Mouse (Mus musculus) mouse trophoblast stem cell (cell line): Measurements from ENCODE around the gene Gadd45g.

Experiments used
- in situ Hi-C, 2 experiments: fragments of 300-500 bp; cut with MseI, MboI; formaldehyde crosslinking; loops; 2 replicates in 1 of 2; 3 replicates in 1 of 2; pipeline ENCODE4 v1.15.1; 2025

The Gadd45g gene

GRCm38 (mm10) chr13:51846301-51846867 lies at the start of gene Gadd45g:
Gene Gadd45g (plus strand): TSS chr13:51846678.
- in situ Hi-C loops = loop anchor here (10.0 to 25.0 kb wide), 4 partner anchors 118 to 766 kb away; partner anchors contain the start of gene Diras2 (in 2 of the 2)

DNA sequence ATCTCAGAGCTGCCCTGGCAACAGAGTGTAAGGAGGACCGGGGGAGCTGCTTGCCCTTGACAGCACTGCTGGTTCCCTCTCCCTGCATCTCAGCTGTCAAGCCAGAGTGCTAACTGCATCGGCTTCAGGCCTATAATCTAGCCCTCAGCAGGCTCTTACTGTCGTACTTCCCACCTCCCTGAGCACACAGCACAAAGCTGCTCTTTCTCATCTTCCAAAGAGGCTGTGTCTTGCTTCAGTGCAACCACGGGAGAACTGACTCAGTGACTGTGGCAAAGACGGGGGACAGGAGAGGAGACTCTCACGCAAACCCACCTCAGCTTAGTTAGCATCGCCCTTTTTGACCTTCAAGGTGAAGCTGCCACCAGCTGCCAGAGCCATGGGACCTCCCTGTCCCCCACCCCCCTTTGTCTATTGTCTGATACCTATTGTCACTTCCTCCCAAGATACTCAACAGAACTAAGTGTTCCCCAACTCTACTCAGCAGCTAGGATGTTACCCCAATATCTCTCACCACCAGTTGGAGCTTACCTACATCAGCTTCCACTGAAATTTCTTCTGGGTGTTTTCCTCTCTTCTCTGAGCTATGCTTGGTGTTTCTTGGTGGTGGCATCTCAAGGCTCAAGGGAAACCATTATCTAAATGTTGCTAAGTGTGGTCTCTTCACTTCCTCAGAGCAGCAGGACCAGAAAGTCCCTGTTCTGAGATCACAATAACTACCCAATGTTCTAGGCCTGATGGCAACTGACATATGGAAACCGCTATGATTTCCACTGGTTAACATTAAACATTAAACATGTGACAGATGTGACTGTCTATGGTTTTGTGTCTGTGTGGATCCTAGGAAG lies 48.4 kb upstream of the Gadd45g start:
- in situ Hi-C loops = no loop called here

DNA sequence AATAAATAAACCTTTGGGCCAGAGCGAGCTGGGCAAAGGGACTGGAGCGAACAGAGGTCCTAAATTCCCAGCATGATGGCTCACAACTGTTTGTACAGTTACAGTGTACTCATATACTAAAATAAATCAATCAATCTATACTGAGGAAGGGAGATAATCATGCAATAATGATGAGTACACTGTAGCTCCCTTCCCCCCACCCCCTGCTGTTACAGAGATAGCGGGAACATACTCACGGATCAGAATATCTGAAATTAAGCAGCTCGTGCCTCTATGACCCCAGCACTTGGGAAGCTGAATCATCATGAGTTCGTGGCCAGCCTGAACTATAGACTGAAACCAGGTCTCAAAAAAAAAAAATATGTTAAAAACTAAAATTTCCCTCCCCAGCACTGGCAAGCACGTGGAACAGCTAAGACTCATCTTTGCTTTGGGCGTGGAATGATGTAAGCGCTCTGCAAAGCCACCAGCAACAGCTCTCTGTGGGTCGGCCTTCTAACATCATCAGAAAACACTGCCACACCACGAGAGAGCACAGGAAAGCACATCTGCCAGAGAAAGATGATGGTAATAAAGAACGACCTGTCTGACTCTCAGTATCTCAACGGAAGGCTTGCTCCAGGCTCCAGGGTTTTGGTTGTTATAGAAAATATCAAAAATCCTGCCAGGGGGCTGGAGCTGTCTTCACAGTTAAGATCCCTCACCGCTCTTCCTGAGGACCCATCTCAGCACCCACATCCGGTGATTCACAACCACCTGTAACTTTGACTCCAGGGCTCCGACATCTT lies 46.5 kb upstream of the Gadd45g start:
- in situ Hi-C loops = no loop called here

- in situ Hi-C loops = no loop called here
These were observed 45.6 kb upstream of the Gadd45g start for GRCm38 (mm10) chr13:51800921-51801320.

GRCm38 (mm10) chr13:51805634-51806033 lies 40.8 kb upstream of the Gadd45g start:
- in situ Hi-C loops = no loop called here

- in situ Hi-C loops = no loop called here
These were observed 40.3 kb upstream of the Gadd45g start for GRCm38 (mm10) chr13:51806220-51806619.

- in situ Hi-C loops = no loop called here
These were observed 38.3 kb upstream of the Gadd45g start for GRCm38 (mm10) chr13:51808141-51808540.

- in situ Hi-C loops = no loop called here
These were observed 32.6 kb upstream of the Gadd45g start for GRCm38 (mm10) chr13:51813621-51814615.

DNA sequence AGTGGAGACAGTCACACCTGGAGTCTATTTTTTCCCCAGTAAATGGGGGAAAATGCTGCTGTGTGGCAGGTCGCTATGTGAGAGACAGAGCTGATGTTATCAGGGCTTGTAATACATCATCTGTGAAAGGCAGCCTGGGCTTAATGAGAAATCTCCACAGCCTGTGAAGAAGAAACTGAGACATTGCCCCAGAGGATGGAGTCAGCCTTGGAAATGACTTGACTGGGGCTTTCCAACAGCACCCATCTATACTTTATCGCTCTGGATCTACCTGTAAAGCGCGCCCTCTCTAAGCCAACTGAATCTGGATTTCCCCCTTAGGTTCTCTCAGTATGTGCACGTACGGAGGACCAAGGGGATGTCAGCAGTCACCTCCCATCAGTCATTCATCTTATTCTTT lies 31.8 kb upstream of the Gadd45g start:
- in situ Hi-C loops = no loop called here

GRCm38 (mm10) chr13:51815865-51816504 lies 30.5 kb upstream of the Gadd45g start:
- in situ Hi-C loops = no loop called here

DNA sequence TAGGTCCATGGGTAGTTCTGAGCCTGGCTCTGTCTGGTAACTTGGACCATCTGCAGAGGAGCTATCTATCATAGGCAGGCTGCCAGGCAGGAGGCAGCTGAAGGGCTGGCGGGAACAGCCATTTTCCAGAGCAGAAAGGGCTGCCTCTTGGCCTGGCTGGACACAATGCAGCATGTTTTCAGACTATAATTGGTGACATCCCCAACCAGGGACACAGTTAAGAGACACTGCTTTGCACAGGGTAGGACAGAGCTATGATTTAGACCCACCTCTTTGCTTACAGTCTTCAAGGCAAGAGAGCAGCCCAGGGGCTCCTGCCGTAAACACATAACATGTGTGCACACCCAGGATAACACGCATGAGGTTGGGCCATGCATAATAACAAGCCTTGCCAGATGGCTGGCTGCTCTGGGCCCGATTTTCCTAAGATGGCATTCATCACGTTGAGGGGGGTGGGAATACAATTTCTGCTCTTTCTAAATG lies 29.9 kb upstream of the Gadd45g start:
- in situ Hi-C loops = no loop called here

GRCm38 (mm10) chr13:51818170-51818943 lies 28.1 kb upstream of the Gadd45g start:
- in situ Hi-C loops = no loop called here

DNA sequence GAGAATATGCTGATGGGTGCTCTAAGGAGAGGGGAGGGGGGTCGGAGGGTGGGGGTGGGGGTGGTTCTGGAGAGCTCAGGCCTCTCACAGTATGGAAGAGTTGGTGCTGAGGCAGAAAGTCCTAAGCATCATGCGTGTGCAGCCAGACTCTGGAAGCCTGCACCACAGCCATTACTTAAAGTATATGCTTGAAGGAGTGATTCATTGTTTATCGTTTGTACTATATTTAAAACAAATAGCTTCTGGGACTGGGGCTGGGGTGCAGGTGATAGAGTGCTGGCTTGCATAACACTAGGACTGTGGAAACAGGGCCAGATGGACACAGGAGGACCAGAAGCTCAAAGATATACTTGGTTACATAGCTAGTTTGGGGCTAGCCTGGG lies 27.5 kb upstream of the Gadd45g start:
- in situ Hi-C loops = no loop called here

DNA sequence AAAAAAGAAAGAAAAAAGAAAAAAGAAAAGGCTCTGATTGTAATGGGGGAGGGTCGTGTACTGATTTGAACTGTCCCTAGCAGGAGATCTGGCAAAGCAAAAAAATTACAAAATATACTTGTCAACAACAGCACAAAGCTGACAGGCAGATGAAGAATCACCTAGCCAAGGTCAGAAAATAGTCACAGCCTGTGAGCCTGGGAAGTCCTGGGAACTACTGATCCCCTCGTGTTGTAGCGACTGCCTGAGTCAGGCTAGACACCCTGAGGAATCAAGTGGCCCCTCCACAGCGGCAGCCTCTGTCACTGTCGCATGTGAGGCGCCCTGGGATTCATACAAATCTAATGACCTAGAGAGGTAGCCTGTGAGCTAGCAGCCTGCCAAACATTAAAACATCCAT lies 27.1 kb upstream of the Gadd45g start:
- in situ Hi-C loops = no loop called here

DNA sequence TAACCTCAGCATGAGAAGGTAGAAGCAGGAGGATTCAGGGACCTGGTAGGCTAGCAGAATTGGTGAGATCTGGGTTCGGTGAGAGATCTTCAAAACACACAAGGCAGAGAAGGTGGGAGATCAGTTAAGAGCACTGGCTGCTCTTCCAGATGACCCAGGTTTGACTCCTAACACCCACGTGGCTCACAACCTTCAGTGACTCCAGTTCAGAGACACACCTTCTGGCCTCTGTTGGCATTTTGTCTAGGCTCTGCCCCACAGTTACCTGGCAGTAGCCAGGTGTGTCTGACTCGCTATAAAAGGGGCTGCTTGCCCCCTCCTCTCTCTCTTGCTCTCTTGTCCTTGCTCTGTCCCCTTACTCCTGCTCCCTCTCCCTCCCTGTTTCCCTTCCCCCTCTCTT lies 24.5 kb upstream of the Gadd45g start:
- in situ Hi-C loops = no loop called here

DNA sequence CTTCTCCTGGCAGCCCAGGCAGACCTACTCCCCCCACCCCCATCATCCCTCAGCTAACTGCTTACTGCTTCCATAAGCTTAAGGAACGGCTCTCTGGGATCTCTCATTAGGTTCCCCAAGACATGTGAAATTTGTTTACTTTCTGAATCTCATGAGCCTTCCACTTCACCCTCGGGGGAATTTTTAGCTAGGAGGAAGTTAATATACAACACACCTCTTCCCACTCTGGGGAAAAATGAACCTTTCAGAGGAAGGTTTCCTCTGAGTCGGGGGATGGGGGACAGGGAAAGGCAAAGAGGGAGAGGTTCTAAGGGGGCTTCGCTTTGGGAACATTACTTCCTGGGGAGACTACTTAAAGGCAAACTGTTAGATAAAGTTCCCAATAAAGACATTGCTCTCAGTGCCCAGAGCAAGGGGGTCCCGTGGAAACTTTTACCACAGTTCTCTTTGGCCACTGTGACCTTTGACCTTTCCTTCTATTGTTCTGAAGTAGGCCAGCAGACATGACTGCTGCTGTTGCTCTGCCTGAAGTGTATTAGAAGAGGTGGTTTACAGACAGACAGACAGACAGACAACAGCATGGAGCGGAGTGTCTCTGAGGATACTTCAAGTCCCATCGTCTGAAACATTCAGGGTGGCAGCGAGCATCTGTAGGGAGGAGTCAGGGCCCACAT lies 22.5 kb upstream of the Gadd45g start:
- in situ Hi-C loops = no loop called here

DNA sequence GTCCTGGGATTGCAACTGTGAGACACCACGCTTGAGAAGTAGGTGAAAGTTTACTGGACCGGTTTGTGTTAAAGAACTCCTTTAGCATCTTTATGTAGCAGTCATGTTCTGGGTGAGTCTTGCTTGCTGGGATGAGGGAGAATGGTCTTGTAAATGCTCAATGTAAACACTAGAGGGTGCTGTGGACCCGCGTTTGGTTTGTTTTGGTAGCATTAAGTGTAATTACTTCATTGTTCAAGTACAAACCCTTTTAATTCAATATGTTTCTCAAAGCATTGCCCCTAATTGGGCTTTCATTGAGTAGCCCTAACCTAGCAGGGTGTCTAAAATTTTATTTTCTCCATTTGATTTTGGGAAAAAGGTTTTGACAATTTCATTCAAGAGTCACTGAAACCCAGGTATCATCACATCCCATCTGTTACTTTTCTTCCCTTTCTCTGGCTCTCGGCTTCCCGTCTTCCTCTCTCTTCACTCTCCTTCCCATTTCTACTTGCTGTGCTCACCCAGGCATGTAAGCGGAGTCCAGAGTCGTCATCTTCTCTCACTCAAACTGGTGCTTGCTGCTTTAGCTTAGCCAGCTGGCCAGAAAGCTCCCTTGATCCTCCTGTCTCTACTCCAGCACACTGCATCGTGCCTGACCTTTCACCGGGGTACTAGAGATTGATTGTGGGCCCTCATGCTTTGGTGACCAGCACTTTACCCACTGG lies 15.6 kb upstream of the Gadd45g start:
- in situ Hi-C loops = loop anchor here (25.0 kb wide), 2 partner anchors 706 to 781 kb away; partner anchors contain the start of gene Diras2 (in 2 of the 2)

- in situ Hi-C loops = loop anchor here (25.0 kb wide), 2 partner anchors 705 to 780 kb away; partner anchors contain the start of gene Diras2 (in 2 of the 2)
These were observed 14.0 kb upstream of the Gadd45g start for GRCm38 (mm10) chr13:51832491-51832890.
